ENCODE assay signal across 8 mouse cellular contexts in genomic region chr5:72350081-72350758, GRCm38 (mm10).
DNase-seq lines count a peak whose midpoint lies in the region; ATAC-seq and TF ChIP-seq lines count a peak whose summit lies in the region.

No protein-coding gene starts in this region.

- no peak overlapping the region for H3K27ac ChIP-seq in cortical plate, adult 2 months (ENCODE audit: insufficient read depth, low read length)
- no peak overlapping the region for H3K27ac ChIP-seq in heart, postnatal 0 days (ENCODE audit: low read depth)

- 38% methylated on average over 5 of the region's 5 CpGs for WGBS in heart, postnatal 0 days

- peak; percentile 48 for TF ChIP-seq CTCF in E14TG2a.4 (conservative IDR thresholded peaks at IDR 0.05; ENCODE audit: low read length)
- peak; percentile 76 for TF ChIP-seq CTCF in cortical plate, adult 2 months (IDR thresholded peaks at IDR 0.05; ENCODE audit: extremely low read depth, insufficient read depth, low read length)
- peak; percentile 75 for TF ChIP-seq CTCF in heart, postnatal 0 days (IDR thresholded peaks at IDR 0.05; ENCODE audit: low read depth)

- TF ChIP-seq POLR2A in cortical plate, adult 2 months (IDR thresholded peaks at IDR 0.05; ENCODE audit: extremely low read depth, insufficient read depth, low read length): no peak

- no peaks in the 10 kb centered on the region for H3K4me1 ChIP-seq in E14TG2a.4 (replicated peaks; ENCODE audit: low read depth, low read length)
- no peaks in the 10 kb centered on the region for H3K4me1 ChIP-seq in cortical plate, adult 2 months (ENCODE audit: control insufficient read depth, insufficient read depth, low read length)
- no peaks in the 10 kb centered on the region for H3K4me1 ChIP-seq in heart, postnatal 0 days (ENCODE audit: control insufficient read depth, insufficient read depth)

- no peak overlapping the region for H3K9ac ChIP-seq in heart, postnatal 0 days (replicated peaks; ENCODE audit: low read depth, low read length)

- no peaks in the 10 kb centered on the region for H3K27me3 ChIP-seq in E14TG2a.4 (ENCODE audit: insufficient read depth, low read length)
- no peaks in the 10 kb centered on the region for H3K27me3 ChIP-seq in heart, postnatal 0 days (ENCODE audit: control insufficient read depth, insufficient read depth, low read length)
- no peaks in the 10 kb centered on the region for H3K27me3 ChIP-seq in splenic B cell, adult 2 months (ENCODE audit: control insufficient read depth, insufficient read depth, low read length, poor library complexity, severe bottlenecking)

- no peak for TF ChIP-seq EP300 in heart, postnatal 0 days (IDR thresholded peaks at IDR 0.05; ENCODE audit: low read depth)

- no peaks in the 10 kb centered on the region for H3K9me3 ChIP-seq in E14TG2a.4 (ENCODE audit: low read length)
- no peaks in the 10 kb centered on the region for H3K9me3 ChIP-seq in heart, postnatal 0 days (replicated peaks; ENCODE audit: control insufficient read depth, low read length)

- DNase-seq in R1 (ENCODE audit: low read depth, low spot score): peak; percentile 56
- peak; percentile 66 for DNase-seq in heart, postnatal 0 days (ENCODE audit: low spot score)
- peak; percentile 53 for DNase-seq in kidney, postnatal 14 days
- DNase-seq in lung, postnatal 25 days (ENCODE audit: low spot score): peak; percentile 43
- DNase-seq in splenic B cell, adult 2 months (ENCODE audit: low read depth, low spot score): peak; percentile 67
- DNase-seq in spleen, postnatal 36 days (ENCODE audit: low spot score in 2 of 2): no peak

- peak; percentile 75 for ATAC-seq in heart, postnatal 0 days (ENCODE audit: insufficient read depth, low read depth)

- no peak overlapping the region for H3K4me3 ChIP-seq in E14TG2a.4 (replicated peaks; ENCODE audit: low read length)
- H3K4me3 ChIP-seq in cortical plate, adult 2 months (ENCODE audit: insufficient read depth, low read length): no peak overlapping the region
- H3K4me3 ChIP-seq in heart, postnatal 0 days (ENCODE audit: low read depth, low read length): no peak overlapping the region

- no peaks in the 10 kb centered on the region for H3K36me3 ChIP-seq in E14TG2a.4 (ENCODE audit: insufficient read depth, low read length)
- H3K36me3 ChIP-seq in heart, postnatal 0 days (replicated peaks; ENCODE audit: control insufficient read depth, insufficient read depth, low read length): peaks cover 40% of the 10 kb centered on the region
- no peaks in the 10 kb centered on the region for H3K36me3 ChIP-seq in splenic B cell, adult 2 months (ENCODE audit: control insufficient read depth, insufficient read depth, low read length, poor library complexity, severe bottlenecking)

- H3K4me2 ChIP-seq in heart, postnatal 0 days (ENCODE audit: low read depth, low read length): no peak overlapping the region

Comparison
In these comparisons a context has a peak if more than half of its experiments do, and no peak if none do; other contexts are left out.
1. DNase-seq: peak in R1 (single experiment), heart, postnatal 0 days (single experiment), kidney, postnatal 14 days (single experiment), lung, postnatal 25 days (single experiment) and splenic B cell, adult 2 months (single experiment); none in spleen, postnatal 36 days (0 of 2).
2. Peak in every context shown above with its lines, with median percentiles within 50 percentile points of each other: CTCF ChIP-seq.